Mouse (Mus musculus) cerebellum, adult 11-12 months (tissue): ENCODE data around the gene Ptprm.

Experiments
- DNase-seq: peaks from one replicate; pipeline ENCODE4 v3.0.0; 2022

Gene Ptprm

GRCm38 (mm10) chr17:66960986-66961385, 393.3 kb downstream of the Ptprm start:
- DNase-seq = no peak

- DNase-seq = no peak
Observed at GRCm38 (mm10) chr17:66960557-66960956, 393.7 kb downstream of the Ptprm start.

DNA sequence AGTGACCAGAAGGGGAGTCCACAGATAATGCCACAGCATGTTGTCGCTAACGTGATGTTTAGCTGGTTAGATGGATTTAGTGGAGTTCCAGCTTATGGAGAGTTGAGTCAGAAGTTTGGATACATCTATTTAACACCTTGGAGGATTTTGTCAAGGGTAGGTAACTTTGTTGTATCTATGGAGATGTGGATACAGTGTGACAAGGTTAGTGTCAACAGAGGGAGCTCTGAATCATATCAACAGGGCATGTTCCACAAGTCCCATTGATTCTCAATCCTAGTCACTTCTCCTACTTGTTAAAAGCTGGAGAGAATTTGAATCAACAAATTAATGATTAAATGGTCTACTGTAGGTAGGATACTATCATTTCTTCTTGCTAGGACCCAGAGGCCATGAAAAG, 394.4 kb downstream of the Ptprm start:
- DNase-seq = no peak

DNA sequence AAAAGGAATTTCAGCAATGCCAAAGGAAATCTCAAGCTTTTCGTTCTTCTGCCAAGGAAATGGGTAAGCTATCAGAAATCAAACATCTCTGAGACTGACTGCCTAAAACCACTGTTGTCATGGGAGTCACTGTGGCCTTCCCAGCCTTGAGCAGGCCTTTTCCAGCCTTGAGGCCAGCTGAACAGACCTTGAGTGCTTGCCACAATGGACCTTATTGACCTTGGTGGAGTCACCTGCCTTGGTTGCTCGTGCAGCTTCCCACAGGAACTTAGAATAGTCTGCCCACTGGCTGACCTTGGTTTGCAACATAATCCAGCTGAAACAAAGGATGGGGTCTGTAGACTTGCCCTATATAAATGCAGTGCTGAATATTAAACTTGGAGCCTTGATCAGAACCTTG, 395.5 kb downstream of the Ptprm start:
- DNase-seq = no peak

- DNase-seq = peak; percentile 30
Observed at GRCm38 (mm10) chr17:66944498-66944897, 409.8 kb downstream of the Ptprm start.

GRCm38 (mm10) chr17:66943539-66943938, 410.7 kb downstream of the Ptprm start:
- DNase-seq = no peak

GRCm38 (mm10) chr17:66925611-66926010, 428.6 kb downstream of the Ptprm start:
- DNase-seq = no peak

DNA sequence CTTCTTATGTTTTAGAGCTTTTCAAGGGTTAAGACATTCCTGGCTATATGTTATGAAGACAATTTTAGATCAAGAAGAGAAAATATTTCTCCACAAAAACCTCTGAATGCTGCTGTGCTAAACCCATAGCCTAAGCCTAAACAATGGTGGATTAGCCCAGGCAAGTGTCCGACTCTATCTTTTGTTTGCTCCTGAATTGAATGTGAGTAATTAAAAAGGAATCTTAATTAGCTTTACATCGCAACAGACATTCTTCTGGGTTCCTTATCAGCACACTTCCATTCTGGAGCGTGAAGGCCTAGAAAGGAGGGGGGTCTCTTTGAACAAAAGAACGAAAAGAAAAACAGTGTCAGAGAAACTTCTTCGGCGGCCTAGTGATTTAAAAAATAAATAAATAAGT, 439.6 kb downstream of the Ptprm start:
- no peak for DNase-seq

- DNase-seq = no peak
Observed at GRCm38 (mm10) chr17:66912533-66912932, 441.7 kb downstream of the Ptprm start.

- no peak for DNase-seq
Observed at GRCm38 (mm10) chr17:66912120-66912519, 442.1 kb downstream of the Ptprm start.

DNA sequence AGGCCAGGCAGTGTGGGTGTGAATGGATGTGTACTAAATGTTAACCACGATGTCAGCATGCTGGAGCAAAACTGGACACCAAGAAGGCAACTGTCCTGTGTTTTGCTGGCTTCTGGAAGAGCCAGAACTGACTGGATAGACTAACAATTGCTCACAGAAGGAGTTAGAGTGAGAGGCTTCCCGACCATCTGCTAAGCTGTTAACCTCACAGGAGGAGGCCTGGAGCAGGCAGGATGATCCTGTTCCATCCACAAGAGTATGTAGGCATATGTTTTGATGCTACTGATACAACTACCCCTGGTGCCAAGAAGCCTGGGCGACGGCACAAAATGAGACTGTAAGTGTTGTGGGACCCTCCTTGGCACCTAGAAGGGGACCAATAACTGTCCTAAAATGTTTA, 444.4 kb downstream of the Ptprm start:
- DNase-seq = peak; percentile 85

DNA sequence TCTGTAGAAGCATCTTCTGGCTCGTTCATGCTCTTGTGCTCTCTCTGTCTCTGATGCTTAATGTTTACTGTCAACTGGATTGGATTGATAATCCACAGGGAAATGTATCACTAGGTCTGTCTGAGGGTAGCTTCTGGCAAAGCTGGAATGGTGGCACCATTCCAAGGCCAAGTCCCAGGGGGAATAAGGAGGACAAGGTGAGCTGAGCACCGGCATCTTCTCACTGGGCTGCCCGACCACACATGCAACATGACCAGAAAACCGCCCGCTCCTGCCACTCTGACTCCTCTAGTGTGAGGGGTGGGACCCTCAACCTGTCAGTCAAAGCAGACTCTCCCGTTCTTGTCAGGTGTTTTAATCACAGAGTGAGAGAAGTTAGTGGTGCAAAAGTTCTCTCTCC, 445.3 kb downstream of the Ptprm start:
- DNase-seq = peak; percentile 16

DNA sequence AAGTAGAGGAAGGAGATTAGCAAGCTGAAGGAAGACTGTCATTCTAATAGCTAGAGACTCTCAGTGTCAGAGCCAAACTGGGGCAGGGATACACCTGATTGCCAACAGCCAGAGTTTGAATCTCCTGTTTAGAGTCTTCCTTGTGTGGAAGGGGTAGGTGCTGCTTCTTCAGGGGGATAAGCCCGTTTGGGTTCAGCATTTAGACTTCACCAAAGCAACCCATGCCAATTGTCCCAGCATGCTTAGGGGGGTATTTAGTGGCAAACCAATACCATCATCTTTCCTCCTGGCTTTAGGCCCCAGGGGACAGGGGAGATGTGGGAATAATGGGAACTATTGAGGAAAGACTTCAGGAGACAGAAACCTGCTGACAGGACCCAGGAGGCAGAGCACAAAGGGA, 460.1 kb downstream of the Ptprm start:
- DNase-seq = no peak

DNA sequence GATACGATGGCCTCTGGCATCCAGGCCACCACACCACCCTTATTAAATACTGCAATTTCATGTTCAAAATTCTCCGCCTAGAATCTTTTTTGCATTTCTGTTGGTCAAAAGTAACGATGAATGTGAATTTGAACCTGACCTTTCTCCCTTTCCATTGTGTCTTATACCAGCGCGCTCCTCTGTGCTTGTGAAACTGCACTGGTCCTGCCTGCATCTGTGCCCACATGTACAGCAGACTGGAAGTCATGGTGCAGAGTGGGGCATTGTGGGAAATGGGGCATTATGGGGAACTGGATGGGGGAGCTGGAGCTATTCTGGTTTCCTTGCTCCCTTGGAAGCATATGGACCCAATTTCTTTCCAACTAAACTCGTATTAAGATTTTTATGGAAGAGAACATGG, 462.3 kb downstream of the Ptprm start:
- DNase-seq = no peak

DNA sequence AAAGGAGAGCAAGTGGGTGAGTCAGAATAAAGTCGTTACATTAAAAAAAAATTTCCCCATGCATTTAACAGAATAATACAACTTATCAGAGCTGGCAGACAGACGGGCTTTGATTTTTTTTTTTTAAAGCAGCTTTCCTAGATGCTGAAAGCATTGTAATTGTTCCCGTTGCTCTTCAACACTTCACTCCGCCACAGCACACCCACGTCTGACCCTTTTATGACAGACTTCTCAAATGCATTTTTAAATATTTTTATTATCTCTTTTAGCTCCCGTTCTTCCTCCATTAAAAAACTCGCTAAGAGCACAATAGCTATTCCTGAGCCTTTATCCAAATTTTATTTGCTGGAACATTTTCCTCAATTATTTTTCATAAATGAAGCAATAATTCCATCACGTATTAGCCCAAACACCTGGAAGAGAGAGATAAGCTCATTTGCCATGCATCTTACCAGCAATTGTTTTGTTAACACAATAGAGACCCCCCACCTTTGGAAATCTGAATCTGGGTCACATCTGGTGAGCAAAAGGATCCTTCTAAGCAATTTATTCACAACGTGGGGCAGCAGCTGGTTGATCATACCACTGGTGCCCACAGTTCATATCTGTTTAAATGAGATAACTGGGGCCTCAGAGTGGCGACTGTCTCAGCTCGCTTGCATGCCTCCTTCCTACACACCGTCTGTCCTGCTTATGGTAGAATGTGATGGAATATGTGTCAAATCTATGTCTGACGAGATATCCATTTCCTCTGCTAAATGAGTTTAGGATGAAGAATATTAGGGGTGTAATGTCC, 463.0 kb downstream of the Ptprm start:
- DNase-seq = no peak

DNA sequence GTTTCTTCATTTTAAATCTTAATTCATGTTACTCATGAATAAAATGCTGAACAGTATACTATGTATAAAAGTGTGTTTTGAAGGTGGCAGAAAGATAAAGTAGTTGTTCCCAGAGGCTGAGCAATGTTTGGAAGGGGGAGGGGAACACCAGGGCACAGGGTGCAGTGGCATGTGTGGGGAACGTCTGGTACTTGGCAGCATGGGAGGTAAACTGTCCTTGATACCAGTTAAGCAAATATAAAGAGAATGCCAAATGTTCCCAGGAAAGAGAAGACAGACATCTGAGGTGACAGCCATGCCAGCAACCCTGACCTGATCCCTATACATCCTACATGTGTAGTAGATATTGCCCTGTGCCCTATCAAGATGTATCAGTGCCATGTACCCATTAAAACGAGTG, 472.0 kb downstream of the Ptprm start:
- DNase-seq = no peak

GRCm38 (mm10) chr17:66880969-66881701, 473.1 kb downstream of the Ptprm start:
- DNase-seq = no peak

- DNase-seq = no peak
Observed at GRCm38 (mm10) chr17:66879151-66879550, 475.1 kb downstream of the Ptprm start.

DNA sequence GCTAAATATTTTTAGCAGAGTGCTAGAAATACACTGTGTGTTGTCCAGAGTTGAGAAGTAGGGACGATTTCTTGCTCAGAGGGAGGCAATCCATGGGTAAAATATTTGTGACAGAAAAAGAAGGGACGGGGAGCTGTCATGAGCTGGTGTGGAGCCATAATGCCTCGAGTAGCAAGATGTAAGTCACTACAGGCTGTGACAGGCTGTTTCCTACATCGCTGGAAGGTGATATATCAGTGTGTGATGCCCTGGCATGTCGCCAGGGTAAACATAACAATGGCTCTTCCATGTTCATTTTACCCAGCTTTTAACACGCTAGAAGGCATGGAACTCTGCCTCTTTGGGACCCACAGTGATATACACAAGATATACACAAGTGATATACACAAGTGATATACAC, 476.7 kb downstream of the Ptprm start:
- DNase-seq = no peak

GRCm38 (mm10) chr17:66874810-66875209, 479.4 kb downstream of the Ptprm start:
- DNase-seq = no peak

DNA sequence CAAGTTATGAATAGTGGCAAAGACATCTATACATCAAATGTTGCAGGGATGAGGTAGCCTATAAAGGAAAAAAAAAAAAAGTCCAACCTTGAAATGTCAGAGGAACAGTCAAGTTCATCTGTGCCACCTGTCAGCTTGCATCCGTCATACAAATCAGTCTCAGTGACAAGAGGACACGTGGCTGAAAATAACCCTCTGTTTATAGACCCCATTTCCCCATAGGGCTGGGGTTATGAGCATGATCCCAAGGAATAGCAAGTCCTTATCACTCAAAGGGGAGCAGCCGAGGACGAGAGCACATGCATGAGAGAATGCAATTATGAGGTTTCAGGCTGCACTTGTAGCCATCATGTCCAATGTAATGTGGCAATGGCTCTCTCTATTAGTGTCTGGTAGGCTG, 482.9 kb downstream of the Ptprm start:
- DNase-seq = no peak

DNA sequence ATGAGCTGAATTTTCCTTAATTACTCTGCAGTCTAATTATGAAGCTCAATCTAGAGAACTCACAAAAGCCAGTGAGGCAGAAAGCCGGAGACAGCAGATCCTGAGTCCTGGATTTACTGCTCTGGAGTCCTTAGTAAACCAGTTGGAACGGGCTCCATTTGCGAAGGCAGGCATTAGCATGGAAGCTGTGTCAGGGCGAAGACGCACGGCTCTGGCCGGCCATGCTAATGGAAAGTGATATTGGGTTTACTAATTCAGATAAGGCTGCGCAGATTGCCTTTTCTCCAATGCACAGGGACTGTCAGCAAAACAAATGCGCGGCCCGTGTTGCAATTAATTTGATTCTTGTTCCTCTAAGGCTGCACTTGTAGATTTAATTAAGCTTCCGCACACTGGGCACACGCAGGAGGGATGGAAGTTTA, 484.7 kb downstream of the Ptprm start:
- DNase-seq = no peak

DNA sequence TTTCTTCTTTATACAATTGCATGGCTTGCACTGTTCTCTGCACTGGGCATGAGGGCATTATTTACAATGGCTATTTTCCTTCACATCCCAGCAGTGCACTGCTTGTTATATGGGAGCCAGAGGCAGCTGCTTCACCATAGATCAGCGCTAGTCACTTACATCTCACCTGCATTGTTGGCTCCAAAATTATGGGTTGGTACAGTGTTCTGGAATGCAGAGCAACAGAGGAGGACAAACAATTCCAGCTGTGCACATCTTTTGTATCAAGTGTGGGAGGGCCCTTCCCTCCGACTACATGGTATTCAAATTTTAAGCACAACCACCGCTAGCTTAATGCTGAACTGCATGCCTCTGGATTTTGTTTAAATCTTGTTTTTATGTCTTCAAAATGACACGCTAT, 489.8 kb downstream of the Ptprm start:
- DNase-seq = no peak

DNA sequence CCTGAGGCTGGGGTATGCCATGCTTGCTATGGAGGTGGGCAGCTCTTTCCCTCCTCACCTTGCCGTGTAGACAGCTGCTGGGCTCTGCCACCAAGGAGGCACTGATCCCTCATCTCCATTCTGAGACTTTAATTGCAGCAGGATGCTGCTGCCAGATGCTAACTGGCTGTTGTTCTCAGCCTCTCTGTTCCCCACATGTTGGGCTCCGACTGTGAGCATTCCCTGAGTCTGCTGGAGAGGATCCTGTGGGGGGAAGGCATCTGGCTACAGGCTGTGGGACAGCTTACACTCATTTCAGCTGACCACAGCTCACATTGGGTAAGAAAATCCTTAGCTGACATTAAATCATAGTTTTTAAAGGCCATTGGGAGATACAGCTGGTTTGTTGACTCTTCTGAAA, 492.7 kb downstream of the Ptprm start:
- no peak for DNase-seq

- DNase-seq = peak; percentile 9
Observed at GRCm38 (mm10) chr17:66858757-66859156, 495.5 kb downstream of the Ptprm start.
